Mouse (Mus musculus): ENCODE results near the gene Mtmr4.
A peak's percentile ranks its signal among the peaks of the same experiment; 100 is the strongest.

The Mtmr4 gene

DNA sequence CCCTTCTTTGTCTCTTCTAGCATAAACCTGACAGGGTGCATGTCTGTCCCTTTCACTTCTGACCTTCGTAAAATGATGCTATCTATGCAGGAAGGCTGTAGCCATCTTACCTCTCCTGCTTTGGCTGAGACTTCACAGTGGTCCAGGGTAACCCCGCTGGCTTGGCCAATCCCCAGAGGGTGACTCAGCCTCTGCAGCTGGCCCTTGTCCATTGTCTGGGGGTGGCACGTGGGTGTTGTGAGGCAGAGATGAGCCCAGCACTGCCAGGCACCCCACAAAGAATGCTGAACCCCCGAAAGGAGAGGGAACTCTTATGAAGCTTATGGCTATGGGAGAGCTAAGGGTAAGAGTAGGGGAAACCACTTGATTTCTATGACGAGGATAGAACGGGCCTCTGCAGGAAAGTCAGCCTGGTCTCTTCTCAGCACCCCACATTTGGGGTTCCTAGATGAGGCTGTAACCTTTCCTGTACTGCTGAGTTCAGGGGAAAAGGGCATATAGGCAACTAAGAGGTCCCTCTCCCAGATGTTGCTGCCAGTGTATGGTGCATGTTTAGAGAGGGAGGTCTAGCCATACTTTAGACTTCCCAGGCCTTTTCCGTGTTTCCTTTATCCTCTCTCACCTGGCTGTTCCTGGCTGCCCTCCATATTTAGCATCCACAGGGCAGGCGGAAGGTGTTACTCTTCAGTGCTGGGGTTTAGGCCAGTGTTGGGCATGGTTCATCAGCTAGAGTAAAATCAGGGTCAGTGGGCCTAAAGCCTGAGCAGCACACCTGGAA is 9.8 kb upstream of the Mtmr4 start:
- DNase-seq, result peak; percentile 50

DNA sequence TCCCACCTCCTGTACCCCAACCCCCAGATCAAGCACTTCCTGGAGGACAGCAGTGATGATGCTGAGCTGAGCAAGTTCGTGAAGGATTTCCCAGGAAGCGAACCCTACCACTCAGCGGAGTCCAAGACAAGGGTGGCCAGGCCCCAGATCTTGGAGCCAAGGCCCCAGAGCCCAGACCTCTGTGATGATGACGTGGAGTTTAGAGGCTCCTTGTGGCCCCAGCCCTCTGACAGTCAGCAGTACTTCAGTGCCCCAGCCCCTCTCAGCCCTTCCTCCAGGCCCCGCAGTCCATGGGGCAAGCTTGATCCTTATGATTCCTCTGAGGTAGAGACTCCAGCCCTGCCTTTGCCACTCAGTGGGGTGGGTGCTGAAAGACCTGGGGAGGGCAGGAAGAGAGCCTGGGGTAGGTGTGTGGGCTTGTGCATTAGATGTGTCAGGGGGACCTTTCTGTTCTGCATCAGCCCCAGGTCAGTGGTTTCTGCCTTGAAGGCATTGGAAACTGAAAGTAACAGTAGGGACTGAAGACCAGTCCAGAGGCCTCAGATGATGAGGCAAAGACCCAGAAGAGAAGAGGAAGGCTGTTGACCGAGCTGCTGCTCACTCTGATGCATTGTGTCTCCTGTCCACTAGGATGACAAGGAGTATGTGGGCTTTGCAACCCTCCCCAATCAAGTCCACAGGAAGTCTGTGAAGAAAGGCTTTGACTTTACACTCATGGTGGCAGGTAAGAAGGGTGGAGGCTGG is 8.5 kb upstream of the Mtmr4 start:
- no peak for DNase-seq

DNA sequence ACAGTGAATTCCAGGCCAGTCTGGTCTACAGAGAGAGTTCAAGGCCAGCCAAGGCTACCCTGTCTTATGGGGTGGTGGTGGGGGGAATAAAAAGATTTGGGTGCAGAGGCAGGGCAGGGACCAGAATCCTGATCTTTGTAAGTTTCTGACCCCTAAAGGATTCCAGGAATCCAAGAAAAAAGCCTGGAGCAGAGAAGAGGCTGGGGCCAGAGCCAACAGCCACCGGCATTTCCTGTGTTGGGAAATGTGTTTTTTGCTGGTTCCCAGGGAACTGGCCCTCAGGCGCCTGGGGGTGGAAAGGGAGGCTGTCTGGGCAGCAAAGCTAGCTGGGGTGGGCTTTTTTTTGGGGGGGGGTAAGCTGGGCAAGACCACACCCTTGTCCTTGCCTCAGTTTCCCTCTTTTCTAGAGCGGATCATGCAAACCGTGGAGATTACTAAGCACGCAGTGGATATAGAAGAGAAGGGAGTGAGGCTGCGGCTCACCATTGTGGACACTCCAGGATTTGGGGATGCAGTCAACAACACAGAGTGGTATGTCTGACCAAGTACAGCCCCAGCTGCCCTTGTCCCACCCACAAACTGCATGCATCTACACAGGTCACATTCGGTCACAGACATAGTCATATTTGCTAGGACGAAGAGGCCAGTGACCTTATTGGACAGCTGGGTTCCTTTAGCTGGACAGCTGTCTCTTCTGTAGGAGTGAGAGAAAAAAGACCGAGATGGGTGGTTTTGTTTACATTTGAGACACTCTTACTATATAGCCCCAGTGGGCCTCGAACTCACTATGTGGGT is 7.1 kb upstream of the Mtmr4 start:
- peak; percentile 75 for DNase-seq

DNA sequence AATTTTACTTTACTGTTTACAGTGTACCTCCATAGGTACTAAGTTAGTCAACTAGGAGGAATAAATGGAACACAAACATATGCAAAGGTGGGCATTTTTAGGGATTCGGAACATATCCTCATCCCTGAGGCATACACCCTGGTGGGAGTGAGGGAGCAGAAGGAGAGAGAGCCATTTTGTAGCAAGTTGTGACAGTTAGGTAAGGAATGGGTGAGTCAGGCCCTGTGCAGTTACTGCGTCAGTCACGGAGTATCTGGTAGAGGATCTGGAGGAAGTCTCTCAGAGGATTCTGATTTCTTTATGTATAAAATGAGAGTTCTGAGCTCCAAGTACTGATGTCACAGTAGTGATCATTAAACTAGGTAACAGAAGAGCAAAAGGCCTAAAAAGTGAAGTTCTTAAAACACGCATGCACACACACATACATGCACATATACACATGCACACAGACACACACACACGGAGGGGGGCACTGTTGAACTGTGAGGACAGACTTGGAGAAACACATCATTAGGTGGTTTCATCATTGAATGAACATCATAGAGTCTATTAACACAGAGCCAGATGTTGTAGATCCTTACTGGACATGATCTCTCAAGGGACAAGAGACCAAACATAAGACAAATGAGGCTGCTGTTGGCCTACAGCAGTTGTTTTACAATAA is 4.6 kb upstream of the Mtmr4 start:
- DNase-seq, result no peak

DNA sequence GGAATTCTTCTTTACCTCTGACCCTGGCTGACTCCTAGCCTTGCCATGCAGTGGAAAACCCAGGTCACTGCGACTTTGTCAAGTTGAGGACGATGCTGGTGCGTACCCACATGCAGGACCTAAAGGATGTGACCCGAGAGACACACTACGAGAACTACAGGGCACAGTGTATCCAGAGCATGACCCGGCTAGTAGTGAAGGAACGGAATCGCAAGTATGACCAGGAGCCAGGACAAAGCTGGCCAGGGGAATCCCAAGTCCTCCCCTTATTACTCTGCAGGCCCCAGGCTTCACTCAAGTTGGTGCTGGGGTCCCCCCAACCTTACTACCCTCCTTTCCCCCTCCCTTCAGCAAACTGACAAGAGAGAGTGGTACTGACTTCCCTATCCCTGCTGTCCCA is 2.4 kb upstream of the Mtmr4 start:
- no peak for DNase-seq

DNA sequence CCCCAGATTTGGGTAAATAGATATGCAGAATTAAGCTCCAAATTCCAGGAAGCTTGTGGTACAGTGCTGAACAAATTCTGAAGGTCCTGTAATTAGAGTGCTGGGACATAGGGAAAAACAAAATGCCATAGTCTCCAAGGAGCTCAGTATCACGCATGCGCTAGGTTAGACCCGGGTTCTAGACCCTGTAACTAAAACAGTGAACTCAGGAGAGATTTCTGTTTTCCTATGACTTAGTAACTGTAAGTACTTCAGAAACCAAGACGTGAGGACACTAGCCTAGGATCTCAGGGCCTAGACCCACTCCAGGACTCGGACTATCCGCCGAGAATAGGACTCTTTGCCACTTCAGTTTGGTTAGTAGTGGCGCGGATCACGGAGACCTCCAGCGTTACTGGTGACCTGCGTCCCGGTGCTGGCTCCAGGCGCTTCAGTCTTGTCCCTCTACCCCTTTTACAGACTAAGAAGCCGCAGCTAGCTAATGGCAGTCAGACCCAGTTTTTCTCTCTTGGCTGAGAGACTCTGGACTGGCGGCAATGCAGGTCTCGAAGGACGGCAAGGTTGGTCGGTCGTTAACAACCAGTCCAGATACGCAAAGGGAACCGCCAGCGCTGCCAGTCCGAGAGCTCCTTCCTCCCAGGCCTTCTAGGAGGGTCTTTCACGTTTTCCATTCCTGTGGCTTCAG is 979 bp upstream of the Mtmr4 start:
- peak; percentile 38 for DNase-seq

DNA sequence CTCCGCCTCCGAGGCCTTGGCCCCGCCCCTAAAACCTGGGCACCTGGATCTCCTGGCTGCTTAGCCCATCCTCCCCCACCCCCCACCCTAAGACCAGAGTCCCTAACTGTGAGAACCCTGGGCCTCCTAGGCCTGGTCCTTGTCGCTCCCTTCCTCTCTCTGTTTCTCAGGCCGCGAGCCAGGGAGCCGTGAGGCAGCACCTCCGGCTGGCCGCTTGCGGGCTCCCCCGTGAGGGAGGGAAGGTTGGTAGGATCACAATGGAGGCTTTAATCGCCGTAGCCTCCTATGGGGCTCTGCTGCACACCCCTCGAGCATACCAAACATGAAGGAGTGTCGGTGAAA is 363 bp downstream of the Mtmr4 start:
- DNase-seq, result no peak

DNA sequence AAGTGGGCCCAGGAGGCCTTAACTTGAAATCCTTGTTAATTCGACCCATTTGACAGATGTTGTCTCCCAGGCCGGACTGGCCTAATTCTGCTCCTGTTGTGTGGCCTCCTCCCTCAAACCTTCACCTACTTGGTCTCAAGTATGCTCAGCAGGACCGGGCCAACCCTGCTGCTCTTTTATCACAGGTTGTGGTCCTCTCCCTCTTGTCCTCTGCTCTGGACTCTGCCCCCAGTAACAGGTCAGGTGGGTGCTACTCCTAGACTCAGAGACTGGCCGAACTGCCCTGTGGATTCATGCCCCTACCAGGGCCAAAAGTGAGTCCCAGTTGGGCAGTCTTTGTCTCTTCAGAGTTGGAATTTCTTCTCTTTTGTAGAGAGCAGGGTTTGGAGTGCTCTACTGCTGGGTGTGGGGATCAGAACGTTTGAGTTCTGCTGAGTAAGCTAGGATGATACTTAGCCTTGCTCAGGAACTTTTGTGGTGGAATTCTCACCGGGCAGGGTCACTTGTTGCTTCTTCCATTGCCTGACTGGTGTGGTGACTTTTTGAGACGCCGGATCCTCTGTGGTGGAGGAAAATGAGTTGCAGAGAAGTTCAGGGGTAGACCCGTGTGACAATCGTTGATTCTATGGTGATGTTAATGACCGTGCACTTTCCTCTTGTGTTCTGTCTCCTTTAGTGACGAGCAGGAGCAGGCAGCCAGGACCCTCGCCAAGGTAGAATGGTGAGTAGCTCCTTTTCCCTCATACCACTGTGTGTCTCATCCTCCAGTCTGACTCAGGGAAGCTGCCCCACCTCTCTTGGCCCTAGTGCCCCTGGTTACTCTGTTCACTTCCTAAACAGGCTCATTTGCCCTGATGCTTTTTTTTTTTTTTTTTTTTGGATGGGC is 994 bp downstream of the Mtmr4 start:
- DNase-seq, result no peak

DNA sequence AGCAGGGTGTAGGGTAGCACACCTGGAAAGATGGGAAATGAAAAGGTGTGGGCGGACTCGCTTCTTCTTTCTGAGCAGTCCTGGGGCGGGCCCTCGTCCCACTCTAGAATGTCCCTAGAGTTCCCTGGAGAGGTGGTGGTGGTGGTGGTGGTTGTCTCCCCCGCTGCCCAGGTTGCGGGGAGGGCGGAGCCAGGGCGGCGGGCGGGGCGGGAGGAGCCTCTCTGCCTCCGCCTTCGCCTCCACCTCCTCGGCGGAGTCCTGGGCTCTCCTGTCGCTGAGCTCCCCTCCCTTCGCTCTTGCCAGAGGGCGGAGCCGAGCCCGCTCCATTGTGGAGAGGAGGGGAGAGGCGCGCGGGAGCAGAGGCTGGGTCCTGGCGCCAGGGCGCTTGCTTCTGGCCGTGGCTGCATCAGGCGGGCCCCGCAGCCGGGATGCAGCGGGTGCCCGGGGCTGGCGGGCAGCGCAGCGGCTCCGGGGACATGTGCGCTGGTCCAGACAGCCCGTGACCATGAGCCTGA is 3.4 kb downstream of the Mtmr4 start:
- peak; percentile 88 for DNase-seq

DNA sequence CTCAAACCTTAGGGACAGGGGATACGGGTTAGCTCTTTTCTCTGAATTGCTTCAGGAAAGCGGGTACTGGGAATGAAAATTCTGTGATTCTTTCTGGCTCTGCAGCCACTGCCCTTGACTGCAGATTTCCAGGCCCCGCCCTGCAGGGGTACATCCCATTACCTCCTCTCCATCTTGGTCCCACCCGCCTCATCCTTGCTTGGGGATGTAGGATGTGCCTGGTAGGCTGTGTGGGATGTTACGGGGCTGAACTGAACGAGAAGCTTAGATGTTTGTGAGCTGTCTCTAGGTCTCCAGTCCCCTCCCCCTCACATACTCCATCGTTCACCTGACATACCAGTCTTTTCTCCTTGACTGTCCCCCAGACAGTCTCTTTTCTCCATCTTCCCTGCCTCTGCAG is 4.0 kb downstream of the Mtmr4 start:
- no peak for DNase-seq

DNA sequence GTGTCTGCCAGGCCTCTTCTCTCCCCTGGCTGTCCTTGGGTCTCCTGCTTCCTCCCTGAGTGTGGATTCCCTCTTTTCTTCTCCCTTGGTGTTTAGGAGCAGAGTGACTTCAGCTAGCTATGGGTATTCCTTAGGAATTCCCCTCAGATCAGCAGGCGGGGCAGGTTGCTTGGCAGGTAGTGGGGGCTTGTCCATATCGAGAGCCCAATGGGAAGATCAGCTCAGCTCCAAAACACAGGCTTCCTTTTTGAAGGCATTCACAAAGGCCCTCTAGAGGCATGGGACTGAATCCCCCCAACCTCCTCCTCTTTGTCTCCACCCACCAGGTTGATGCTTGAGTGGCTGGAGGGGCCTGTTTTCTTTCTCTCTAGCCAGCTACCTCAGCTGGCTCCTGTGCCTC is 4.5 kb downstream of the Mtmr4 start:
- DNase-seq, result no peak

DNA sequence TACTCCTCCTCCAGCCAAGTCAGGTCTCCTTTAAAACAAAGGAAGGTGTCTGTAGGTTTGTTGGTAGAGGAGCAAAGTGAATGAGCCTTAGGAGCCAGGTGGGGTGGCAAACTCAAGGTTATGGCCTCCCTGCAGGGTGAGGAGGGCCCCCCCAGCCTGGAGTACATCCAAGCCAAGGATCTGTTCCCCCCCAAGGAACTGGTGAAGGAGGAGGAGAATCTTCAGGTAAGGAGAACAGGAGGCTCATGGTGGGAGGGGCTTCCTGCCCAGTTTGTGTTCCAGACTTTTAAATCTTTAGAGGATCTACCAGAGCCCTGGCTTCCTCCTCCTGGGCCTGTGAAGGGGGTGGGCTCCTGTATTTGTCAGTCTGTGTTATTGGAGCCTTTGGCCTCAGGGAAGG is 5.1 kb downstream of the Mtmr4 start:
- no peak for DNase-seq

DNA sequence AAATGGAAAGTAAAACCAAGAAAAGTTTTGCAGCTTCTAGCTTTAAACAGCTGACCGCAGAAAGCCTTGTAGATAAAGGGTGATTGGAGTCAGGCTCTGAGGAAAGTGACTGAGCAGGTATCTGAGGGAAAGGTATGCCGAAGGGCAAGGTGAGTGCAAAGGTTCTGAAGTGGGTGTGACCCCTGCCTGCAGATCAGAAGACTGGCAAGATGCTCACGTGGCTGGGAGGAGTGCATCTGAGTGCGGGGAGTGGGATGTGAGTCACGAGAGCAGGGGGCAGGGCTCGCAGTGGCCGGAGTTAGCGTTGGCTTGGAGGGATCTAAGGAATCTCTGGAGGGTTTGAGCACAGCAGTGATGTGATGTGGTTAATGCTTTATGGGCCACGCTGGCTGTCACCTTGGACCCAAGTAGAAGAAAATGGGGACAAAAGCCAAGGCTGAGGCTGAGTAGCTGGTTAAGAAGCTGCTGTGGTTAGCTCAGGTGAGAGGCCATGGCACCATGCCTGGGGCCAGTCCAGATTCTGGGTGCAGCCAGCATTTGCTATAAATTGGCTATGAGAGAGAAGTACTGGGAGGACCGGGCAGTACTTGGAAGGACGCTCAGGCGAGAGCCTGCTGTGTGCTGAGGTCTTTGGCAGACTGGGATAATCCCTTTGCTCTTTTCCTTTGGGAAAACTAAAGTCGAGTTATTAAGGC is 7.6 kb downstream of the Mtmr4 start:
- DNase-seq, result no peak

DNA sequence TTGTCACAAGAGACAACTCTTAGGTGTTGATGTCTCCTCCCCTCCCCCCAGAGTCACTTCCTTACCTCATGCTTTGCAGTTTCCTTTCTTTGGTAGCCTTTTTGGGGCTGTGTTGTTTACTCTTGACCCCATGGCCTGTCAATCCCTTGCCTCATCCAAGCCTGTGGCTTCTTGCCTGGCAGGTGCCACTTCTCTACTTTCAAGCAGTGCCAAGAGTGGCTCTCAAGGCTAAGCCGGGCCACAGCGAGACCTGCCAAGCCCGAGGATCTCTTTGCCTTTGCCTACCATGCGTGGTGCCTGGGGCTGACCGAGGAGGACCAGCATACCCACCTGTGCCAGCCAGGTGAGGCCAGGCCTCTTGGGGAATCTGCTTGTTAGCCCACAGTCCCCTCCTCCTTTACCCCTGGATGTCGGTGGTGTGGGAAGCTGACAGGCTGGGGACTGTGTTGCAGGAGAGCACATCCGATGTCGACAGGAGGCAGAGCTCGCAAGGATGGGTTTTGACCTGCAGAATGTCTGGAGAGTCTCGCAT is 8.4 kb downstream of the Mtmr4 start:
- no peak for DNase-seq

DNA sequence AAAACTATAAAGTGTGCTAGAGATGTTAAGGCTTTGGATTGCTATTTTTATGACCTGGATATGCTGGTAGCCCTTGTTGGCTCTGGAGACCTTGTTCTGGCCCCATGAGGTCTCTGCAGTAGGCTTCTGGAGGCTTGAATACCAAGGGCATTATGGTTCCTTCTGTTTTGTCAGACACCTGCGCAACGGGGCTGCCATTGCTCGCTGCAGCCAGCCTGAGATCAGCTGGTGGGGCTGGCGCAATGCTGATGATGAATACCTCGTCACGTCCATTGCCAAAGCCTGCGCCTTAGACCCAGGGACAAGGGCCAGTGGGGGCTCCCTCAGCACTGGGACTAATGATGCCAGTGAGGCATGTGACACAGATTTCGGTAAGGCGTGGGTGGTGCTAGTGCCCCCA is 10.3 kb downstream of the Mtmr4 start:
- no peak for DNase-seq

DNA sequence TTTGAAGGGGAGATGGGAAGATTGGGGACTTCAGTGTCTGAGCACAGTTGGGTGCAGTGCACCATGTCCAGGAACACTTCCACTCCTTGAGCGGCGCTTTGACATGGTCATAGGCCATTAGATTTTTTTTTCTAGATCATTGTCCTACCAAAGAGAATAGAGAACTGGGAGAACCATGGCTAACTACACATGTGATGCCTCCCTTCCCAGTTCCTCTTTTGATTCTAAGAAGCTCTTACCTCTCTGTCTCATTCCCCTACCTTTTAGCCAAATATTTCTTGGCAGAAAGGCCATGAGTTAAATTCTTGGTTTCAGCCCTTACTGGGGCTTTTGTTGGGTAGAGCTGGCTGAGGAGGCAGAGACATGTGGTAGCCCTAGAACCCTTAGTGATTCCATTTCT is 11.6 kb downstream of the Mtmr4 start:
- DNase-seq, result no peak

DNA sequence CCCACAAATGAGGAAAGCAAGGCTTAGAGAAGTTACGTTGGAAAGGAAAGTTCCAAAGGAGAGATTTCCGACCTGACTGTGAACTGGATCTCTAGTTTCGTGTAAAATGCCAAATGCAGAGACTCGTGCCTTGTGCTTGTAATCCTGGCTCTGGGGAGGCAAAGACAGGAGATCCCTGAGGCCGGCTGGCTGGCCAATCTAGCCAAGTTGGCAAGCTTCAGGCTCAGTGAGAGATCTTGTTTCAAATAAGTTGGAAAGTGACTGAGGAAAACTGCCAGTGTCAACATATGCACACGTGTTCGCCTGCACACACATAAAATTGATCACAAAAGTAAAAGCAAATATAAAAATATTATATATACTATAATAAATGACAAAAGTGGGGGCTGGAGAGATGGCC is 17.3 kb downstream of the Mtmr4 start:
- DNase-seq, result no peak

DNA sequence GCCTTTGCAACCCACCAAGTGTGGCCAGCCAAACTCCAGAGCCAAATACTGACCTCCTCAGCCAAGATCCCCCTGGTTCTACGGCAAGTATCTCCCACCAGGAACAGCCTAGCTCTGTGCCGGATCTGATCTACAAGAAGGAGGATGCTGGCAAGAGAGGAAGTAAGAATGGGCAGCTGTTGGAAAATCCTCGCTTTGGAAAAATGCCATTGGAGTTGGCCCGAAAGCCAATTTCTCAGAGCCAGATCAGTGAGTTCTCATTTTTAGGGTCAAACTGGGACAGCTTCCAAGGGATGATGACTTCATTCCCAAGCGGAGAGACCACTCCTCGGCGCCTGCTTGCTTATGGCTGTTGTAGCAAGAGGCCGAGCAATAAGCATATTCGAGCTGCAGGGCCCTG is 19.6 kb downstream of the Mtmr4 start:
- no peak for DNase-seq

DNA sequence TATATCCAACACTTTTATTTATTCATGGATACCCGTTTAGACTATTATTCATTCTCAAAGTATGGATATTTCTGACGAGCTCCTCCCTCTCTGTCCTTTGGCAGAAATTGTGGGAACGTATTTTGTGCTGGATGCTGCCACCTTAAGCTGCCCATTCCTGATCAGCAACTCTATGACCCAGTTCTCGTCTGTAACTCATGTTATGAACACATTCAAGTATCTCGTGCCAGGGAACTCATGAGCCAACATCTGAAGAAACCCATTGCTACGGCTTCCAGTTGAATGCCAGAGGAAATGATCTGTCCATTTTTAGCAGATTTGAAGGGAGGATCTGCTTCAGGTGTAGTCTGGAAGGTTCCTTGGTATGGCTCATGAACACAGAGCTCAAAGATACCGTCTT is 22.0 kb downstream of the Mtmr4 start:
- DNase-seq, result no peak

DNA sequence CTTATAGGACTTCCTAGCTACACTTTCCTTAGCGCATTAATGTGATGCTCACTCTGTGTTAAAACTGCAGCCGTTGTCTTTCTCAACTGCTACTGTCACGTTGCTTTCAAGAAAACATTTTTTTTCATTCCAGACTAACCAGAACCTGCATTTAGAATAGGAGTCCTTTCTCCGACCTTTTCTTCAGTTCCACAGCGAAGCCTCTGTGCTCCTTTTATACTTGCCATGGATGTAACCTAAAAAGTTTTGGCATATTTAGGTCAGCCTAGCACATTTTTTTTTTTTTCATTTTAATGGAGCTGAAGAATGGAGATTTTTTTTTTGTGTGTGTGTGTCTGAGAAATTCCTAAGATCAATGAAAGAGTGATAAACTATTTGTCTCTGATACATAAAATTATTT is 23.6 kb downstream of the Mtmr4 start:
- DNase-seq, result no peak

DNA sequence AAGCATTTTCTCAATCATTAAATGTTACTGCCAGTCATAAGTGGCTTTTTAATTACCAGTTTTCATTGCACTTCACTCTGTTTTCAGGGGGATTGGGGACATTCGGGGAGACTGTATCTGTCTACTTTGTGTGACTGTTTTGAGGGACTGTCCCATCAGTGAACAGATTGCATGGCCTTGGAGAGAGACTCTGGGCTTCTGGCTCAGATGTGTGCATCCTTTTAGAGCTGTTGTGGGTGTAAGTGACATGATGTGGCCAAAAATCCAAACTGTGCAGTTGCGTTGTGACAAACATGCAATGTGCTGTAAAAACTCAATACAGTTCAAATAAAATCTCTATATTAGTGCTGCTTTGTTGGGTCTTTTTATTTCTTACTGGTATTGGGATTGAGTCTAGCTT is 24.0 kb downstream of the Mtmr4 start:
- DNase-seq, result no peak
